Mouse (Mus musculus) hindbrain, embryonic 12.5 days (tissue): ENCODE measurements at regions not wholly inside any gene's neighbourhood (a gene's known extent, or its start where the extent isn't known, plus 50 kb on each side); places are given as distances from the start of the nearest gene placed in this dataset.

Experiments
- ATAC-seq: fragments of 200-750 bp; cut with Nextera tagmentation; 2 replicates; pipeline ENCODE4 v1.8.0; 2017; ENCODE audit warnings: moderate TSS enrichment; ENCODE audit not compliant: low FRiP score
- H3K27ac ChIP-seq: fragments of 300-500 bp; sonication (generic); 2 replicates; pipeline ENCODE4 v1.5.1; 2016; ENCODE audit warnings: mild to moderate bottlenecking
- H3K27me3 ChIP-seq: fragments of 300-500 bp; sonication (generic); 2 replicates; pipeline ENCODE4 v1.6.1; 2016; ENCODE audit warnings: mild to moderate bottlenecking
- H3K36me3 ChIP-seq: fragments of 300-500 bp; sonication (generic); 2 replicates; pipeline ENCODE4 v1.6.1; 2016; ENCODE audit warnings: mild to moderate bottlenecking
- H3K4me1 ChIP-seq: fragments of 300-500 bp; sonication (generic); 2 replicates; pipeline ENCODE4 v1.6.1; 2016
- H3K4me2 ChIP-seq: fragments of 300-500 bp; sonication (generic); replicated peaks from 2 replicates; pipeline ENCODE4 v1.6.1; 2016; ENCODE audit warnings: mild to moderate bottlenecking
- H3K4me3 ChIP-seq: fragments of 300-500 bp; sonication (generic); 2 replicates; pipeline ENCODE4 v1.5.1; 2016; ENCODE audit warnings: mild to moderate bottlenecking
- H3K9ac ChIP-seq: fragments of 300-500 bp; sonication (generic); 2 replicates; pipeline ENCODE4 v1.6.1; 2016; ENCODE audit warnings: mild to moderate bottlenecking, moderate library complexity
- H3K9me3 ChIP-seq: fragments of 300-500 bp; sonication (generic); replicated peaks from 2 replicates; pipeline ENCODE4 v1.6.1; 2016; ENCODE audit warnings: mild to moderate bottlenecking
- WGBS: fragments of 180-500 bp; shearing (Covaris S2); methylation state at CpG from one replicate; pipeline ENCODE4 v1.1.7; 2016; 5-methylcytosine and 5-hydroxymethylcytosine counted together

GRCm38 (mm10) chr1:137588304-137589300 lies 586.9 kb downstream of the Ptprc start:
- 89% methylated on average over 6 of the region's 6 CpGs for WGBS

GRCm38 (mm10) chr1:137587481-137588228 lies 587.9 kb downstream of the Ptprc start:
- WGBS, result 86% methylated on average over 12 of the region's 12 CpGs
- no peak for ATAC-seq
- H3K9ac ChIP-seq, result no peak overlapping the region
- H3K27ac ChIP-seq, result no peak overlapping the region
- no peaks in the 10 kb centered on the region for H3K9me3 ChIP-seq
- no peaks in the 10 kb centered on the region for H3K36me3 ChIP-seq
- no peaks in the 10 kb centered on the region for H3K4me1 ChIP-seq
- H3K4me3 ChIP-seq, result no peak overlapping the region
- no peaks in the 10 kb centered on the region for H3K27me3 ChIP-seq
- no peak overlapping the region for H3K4me2 ChIP-seq

More at GRCm38 (mm10) chr1:137588304-137589300, 586.9 kb downstream of the Ptprc start:
- no peak overlapping the region for H3K9ac ChIP-seq
- H3K27me3 ChIP-seq, result no peaks in the 10 kb centered on the region
- H3K36me3 ChIP-seq, result no peaks in the 10 kb centered on the region
- H3K9me3 ChIP-seq, result no peaks in the 10 kb centered on the region
- ATAC-seq, result no peak
- H3K4me2 ChIP-seq, result no peak overlapping the region
- no peak overlapping the region for H3K27ac ChIP-seq
- no peak overlapping the region for H3K4me3 ChIP-seq
- no peaks in the 10 kb centered on the region for H3K4me1 ChIP-seq

DNA sequence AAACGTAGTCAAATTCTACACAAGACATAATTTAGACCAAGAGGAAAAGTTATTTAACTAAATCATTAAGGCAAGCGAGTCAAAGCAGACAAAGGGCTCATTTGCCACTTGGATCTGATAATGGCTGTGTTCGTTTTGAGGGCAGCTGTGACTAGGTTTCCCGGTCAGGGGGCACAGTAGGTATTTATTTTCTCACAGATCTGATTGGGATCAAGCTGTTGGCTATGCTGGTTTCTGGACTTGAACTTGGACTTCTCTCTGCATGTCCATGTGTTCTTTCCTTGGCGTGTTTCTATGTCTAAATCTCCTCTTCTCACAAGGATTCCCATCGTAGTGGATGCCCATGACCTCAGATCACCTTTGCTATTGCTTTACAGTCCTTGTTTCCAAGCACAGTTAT lies 590.8 kb downstream of the Ptprc start:
- no peak overlapping the region for H3K27ac ChIP-seq
- 72% methylated on average over 6 of the region's 6 CpGs for WGBS

GRCm38 (mm10) chr1:137584104-137584675 lies 591.3 kb downstream of the Ptprc start:
- Histone ChIP-seq H3K36me3 (no peaks in the 10 kb centered on the region), H3K9ac (no peak overlapping the region), H3K9me3 (no peaks in the 10 kb centered on the region), H3K4me2 (no peak overlapping the region), H3K4me1 (no peaks in the 10 kb centered on the region), H3K4me3 (no peak overlapping the region), H3K27ac (no peak overlapping the region), H3K27me3 (no peaks in the 10 kb centered on the region)
- WGBS, result 88% methylated on average over 13 of the region's 13 CpGs
- no peak for ATAC-seq

More for the DNA sequence above, 590.8 kb downstream of the Ptprc start:
- H3K9ac ChIP-seq, result no peak overlapping the region
- H3K4me2 ChIP-seq, result no peak overlapping the region
- no peak overlapping the region for H3K4me3 ChIP-seq
- H3K36me3 ChIP-seq, result no peaks in the 10 kb centered on the region
- H3K9me3 ChIP-seq, result no peaks in the 10 kb centered on the region
- H3K4me1 ChIP-seq, result no peaks in the 10 kb centered on the region
- no peaks in the 10 kb centered on the region for H3K27me3 ChIP-seq
- ATAC-seq, result no peak

DNA sequence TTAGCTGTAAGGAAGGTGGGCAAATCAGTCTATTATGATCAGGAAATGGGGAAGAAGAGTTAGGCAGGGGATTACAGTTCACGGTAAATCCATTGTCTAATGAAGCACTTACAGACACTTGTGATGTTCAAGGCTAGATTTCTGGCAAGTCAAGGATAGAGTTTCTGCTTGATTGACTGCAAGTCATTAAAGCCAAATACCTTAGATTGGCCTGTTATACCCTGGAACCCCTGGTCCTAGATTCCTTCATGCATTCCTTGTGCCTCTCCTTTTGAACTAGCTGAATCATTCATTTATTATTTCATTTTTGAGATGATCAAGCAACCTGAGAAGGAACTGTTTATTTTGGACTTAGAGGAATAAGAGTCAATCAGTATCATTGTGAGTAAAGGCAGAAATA lies 597.9 kb downstream of the Ptprc start:
- no peak for ATAC-seq
- H3K9me3 ChIP-seq, result no peaks in the 10 kb centered on the region
- H3K4me2 ChIP-seq, result no peak overlapping the region
- 84% methylated on average over 1 of the region's 1 CpGs for WGBS
- H3K4me1 ChIP-seq, result no peaks in the 10 kb centered on the region
- no peak overlapping the region for H3K9ac ChIP-seq
- H3K36me3 ChIP-seq, result no peaks in the 10 kb centered on the region
- H3K27me3 ChIP-seq, result no peaks in the 10 kb centered on the region
- H3K4me3 ChIP-seq, result no peak overlapping the region
- no peak overlapping the region for H3K27ac ChIP-seq

GRCm38 (mm10) chr1:137576174-137576573 lies 599.3 kb downstream of the Ptprc start:
- Histone ChIP-seq H3K27ac (no peak overlapping the region), H3K9ac (no peak overlapping the region), H3K36me3 (no peaks in the 10 kb centered on the region), H3K4me1 (no peaks in the 10 kb centered on the region), H3K4me2 (no peak overlapping the region), H3K4me3 (no peak overlapping the region), H3K27me3 (no peaks in the 10 kb centered on the region), H3K9me3 (no peaks in the 10 kb centered on the region)
- ATAC-seq, result no peak
- WGBS, result 83% methylated on average over 9 of the region's 9 CpGs

- no peak overlapping the region for H3K27ac ChIP-seq
- H3K36me3 ChIP-seq, result no peaks in the 10 kb centered on the region
- H3K9ac ChIP-seq, result no peak overlapping the region
- no peaks in the 10 kb centered on the region for H3K27me3 ChIP-seq
- H3K9me3 ChIP-seq, result no peaks in the 10 kb centered on the region
- no peak overlapping the region for H3K4me3 ChIP-seq
- H3K4me1 ChIP-seq, result no peaks in the 10 kb centered on the region
- no peak overlapping the region for H3K4me2 ChIP-seq
- ATAC-seq, result no peak
These were observed 600.1 kb downstream of the Ptprc start for GRCm38 (mm10) chr1:137575380-137575779.

- no peak overlapping the region for H3K27ac ChIP-seq
- no peaks in the 10 kb centered on the region for H3K4me1 ChIP-seq
- H3K4me2 ChIP-seq, result no peak overlapping the region
- H3K9ac ChIP-seq, result no peak overlapping the region
- H3K27me3 ChIP-seq, result no peaks in the 10 kb centered on the region
- no peak for ATAC-seq
- no peak overlapping the region for H3K4me3 ChIP-seq
- H3K36me3 ChIP-seq, result no peaks in the 10 kb centered on the region
- no peaks in the 10 kb centered on the region for H3K9me3 ChIP-seq
- 86% methylated on average over 6 of the region's 6 CpGs for WGBS
These were observed 603.3 kb downstream of the Ptprc start for GRCm38 (mm10) chr1:137571905-137572865.

GRCm38 (mm10) chr1:137571190-137571904 lies 604.2 kb downstream of the Ptprc start:
- WGBS, result 77% methylated on average over 4 of the region's 4 CpGs
- no peaks in the 10 kb centered on the region for H3K4me1 ChIP-seq
- no peak for ATAC-seq

GRCm38 (mm10) chr1:137567526-137567925 lies 607.3 kb upstream of the Nr5a2 start:
- Histone ChIP-seq H3K36me3 (no peaks in the 10 kb centered on the region), H3K4me1 (no peaks in the 10 kb centered on the region), H3K27me3 (no peaks in the 10 kb centered on the region), H3K9ac (no peak overlapping the region), H3K4me2 (no peak overlapping the region), H3K9me3 (no peaks in the 10 kb centered on the region), H3K4me3 (no peak overlapping the region), H3K27ac (no peak overlapping the region)
- 86% methylated on average over 1 of the region's 1 CpGs for WGBS
- no peak for ATAC-seq

More at GRCm38 (mm10) chr1:137571190-137571904, 604.2 kb downstream of the Ptprc start:
- no peak overlapping the region for H3K9ac ChIP-seq
- no peak overlapping the region for H3K27ac ChIP-seq
- no peaks in the 10 kb centered on the region for H3K9me3 ChIP-seq
- no peaks in the 10 kb centered on the region for H3K27me3 ChIP-seq
- no peak overlapping the region for H3K4me3 ChIP-seq
- H3K4me2 ChIP-seq, result no peak overlapping the region
- no peaks in the 10 kb centered on the region for H3K36me3 ChIP-seq

- no peaks in the 10 kb centered on the region for H3K27me3 ChIP-seq
- 89% methylated on average over 4 of the region's 4 CpGs for WGBS
- H3K9ac ChIP-seq, result no peak overlapping the region
- H3K4me3 ChIP-seq, result no peak overlapping the region
- no peak for ATAC-seq
- H3K9me3 ChIP-seq, result no peaks in the 10 kb centered on the region
- no peaks in the 10 kb centered on the region for H3K36me3 ChIP-seq
- no peak overlapping the region for H3K27ac ChIP-seq
- H3K4me2 ChIP-seq, result no peak overlapping the region
- no peaks in the 10 kb centered on the region for H3K4me1 ChIP-seq
These were observed 605.4 kb upstream of the Nr5a2 start for GRCm38 (mm10) chr1:137565573-137566048.
